Mouse (Mus musculus): ENCODE data around the gene Gusb.
"Not testable (repeated sequence)": the region's sequence is repeated elsewhere in the genome, so short reads cannot be mapped to it uniquely, and the experiment has no call there.

Gene Gusb

GRCm38 (mm10) chr5:130002301-130003146 is at the start of gene Gusb:
Gene Gusb (minus strand): TSS chr5:130003049.
- peak; percentile 63 for DNase-seq (ENCODE audit: low spot score in 2 of 2)

GRCm38 (mm10) chr5:130052510-130052909 is 49.7 kb upstream of the Gusb start:
- no peak for DNase-seq (ENCODE audit: low spot score in 2 of 2)

- no peak for DNase-seq (ENCODE audit: low spot score in 2 of 2)
Measured at GRCm38 (mm10) chr5:130051073-130051860, 48.4 kb upstream of the Gusb start.

- DNase-seq (ENCODE audit: low spot score in 2 of 2) = no peak
Measured at GRCm38 (mm10) chr5:130050416-130050815, 47.6 kb upstream of the Gusb start.

- no peak for DNase-seq (ENCODE audit: low spot score in 2 of 2)
Measured at GRCm38 (mm10) chr5:130048786-130049520, 46.1 kb upstream of the Gusb start.

GRCm38 (mm10) chr5:130047013-130047412 is 44.2 kb upstream of the Gusb start:
- no peak for DNase-seq (ENCODE audit: low spot score in 2 of 2)

- no peak for DNase-seq (ENCODE audit: low spot score in 2 of 2)
Measured at GRCm38 (mm10) chr5:130046589-130046988, 43.7 kb upstream of the Gusb start.

- no peak for DNase-seq (ENCODE audit: low spot score in 2 of 2)
Measured at GRCm38 (mm10) chr5:130046100-130046499, 43.3 kb upstream of the Gusb start.

GRCm38 (mm10) chr5:130044201-130044695 is 41.4 kb upstream of the Gusb start:
- no peak for DNase-seq (ENCODE audit: low spot score in 2 of 2)

GRCm38 (mm10) chr5:130043741-130044140 is 40.9 kb upstream of the Gusb start:
- no peak for DNase-seq (ENCODE audit: low spot score in 2 of 2)

GRCm38 (mm10) chr5:130041262-130041661 is 38.4 kb upstream of the Gusb start:
- DNase-seq (ENCODE audit: low spot score in 2 of 2) = no peak

- no peak for DNase-seq (ENCODE audit: low spot score in 2 of 2)
Measured at GRCm38 (mm10) chr5:130040797-130041196, 37.9 kb upstream of the Gusb start.

- DNase-seq (ENCODE audit: low spot score in 2 of 2) = peak; percentile 9 to 35
Measured at GRCm38 (mm10) chr5:130037752-130038455, 35.1 kb upstream of the Gusb start.

GRCm38 (mm10) chr5:130036300-130036699 is 33.5 kb upstream of the Gusb start:
- DNase-seq (ENCODE audit: low spot score in 2 of 2) = not testable (repeated sequence)

- DNase-seq (ENCODE audit: low spot score in 2 of 2) = no peak
Measured at GRCm38 (mm10) chr5:130033869-130034268, 31.0 kb upstream of the Gusb start.

- no peak for DNase-seq (ENCODE audit: low spot score in 2 of 2)
Measured at GRCm38 (mm10) chr5:130031410-130032390, 28.9 kb upstream of the Gusb start.

- DNase-seq (ENCODE audit: low spot score in 2 of 2) = peak; percentile 66 to 77
Measured at GRCm38 (mm10) chr5:130029142-130029897, 26.5 kb upstream of the Gusb start, which contains the start of the genes Asl and Crcp. Gene Asl (minus strand): TSS chr5:130029247. Gene Crcp (plus strand): TSS chr5:130029290.

- no peak for DNase-seq (ENCODE audit: low spot score in 2 of 2)
Measured at GRCm38 (mm10) chr5:130027696-130028095, 24.8 kb upstream of the Gusb start.

GRCm38 (mm10) chr5:130027134-130027533 is 24.3 kb upstream of the Gusb start:
- DNase-seq (ENCODE audit: low spot score in 2 of 2) = no peak

Measured in natural killer cell, adult 2 months (primary cell).